Mouse (Mus musculus) testis, postnatal 14 days (tissue): Measurements from ENCODE around the gene Mgat4a.

Experiments used
- DNase-seq: peaks from one replicate; pipeline ENCODE4 v3.0.0; 2021; ENCODE audit warnings: low spot score

Gene Mgat4a

GRCm38 (mm10) chr1:37495104-37495503 is 45.7 kb downstream of the Mgat4a start:
- DNase-seq = no peak

DNA sequence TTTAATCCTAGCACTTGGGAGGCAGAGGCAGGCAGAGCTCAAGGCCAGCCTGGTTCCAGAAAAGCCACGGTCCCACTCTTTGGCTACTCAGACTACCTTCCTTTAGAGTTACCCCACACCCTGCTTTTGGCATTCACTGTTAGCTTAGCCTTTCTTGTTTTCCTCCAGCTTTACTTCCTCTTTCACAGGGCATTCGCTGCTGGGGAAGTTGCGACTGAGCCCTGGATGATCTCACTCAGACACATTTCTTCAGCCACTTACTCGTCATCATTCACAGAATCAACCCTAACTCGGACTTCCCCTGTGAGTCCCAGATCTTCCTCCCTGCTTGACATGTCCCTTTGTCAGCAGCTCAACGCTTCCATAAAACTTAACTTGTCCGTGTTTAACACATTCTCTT is 49.1 kb downstream of the Mgat4a start:
- no peak for DNase-seq

- DNase-seq = no peak
Observed at GRCm38 (mm10) chr1:37490691-37491212, 50.1 kb downstream of the Mgat4a start.

DNA sequence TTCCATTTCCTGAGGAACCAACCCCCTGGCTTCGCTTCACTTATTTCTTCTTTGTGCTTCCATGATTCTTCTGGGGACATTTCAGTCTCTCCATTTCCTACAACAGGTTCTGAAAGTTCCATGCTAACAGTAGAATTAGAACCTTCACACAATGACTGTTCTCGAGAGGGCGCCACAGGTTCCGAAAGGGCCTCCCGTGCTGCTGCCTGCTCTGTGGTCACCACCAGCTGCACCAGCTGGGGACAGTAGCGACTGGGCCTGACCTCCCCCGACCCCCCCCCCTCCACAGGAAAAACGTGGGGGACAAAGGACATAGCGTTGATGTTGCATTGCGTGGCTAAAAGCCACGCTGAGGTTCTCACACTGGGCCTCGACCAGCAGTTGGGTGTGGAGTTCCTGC is 52.3 kb downstream of the Mgat4a start:
- DNase-seq = no peak

GRCm38 (mm10) chr1:37486994-37487393 is 53.8 kb downstream of the Mgat4a start:
- no peak for DNase-seq

DNA sequence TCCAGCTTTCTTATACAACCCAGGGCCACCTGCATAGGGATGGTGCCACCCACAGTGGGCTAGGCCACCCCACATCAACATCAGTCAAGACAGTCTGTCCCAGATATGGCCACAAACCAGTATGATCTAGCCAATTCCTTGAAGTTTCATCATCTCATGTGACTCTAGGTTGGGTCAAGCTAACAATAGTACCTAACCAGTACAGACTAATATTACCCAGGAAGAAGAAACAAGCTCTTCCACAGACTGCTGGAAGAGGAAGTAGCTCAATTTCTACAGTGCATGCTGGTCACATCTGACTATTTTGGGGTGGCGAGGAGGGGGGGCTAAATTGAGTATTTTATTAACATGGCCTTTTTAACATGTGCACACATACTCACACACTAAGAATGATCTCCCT is 54.4 kb downstream of the Mgat4a start:
- DNase-seq = no peak

DNA sequence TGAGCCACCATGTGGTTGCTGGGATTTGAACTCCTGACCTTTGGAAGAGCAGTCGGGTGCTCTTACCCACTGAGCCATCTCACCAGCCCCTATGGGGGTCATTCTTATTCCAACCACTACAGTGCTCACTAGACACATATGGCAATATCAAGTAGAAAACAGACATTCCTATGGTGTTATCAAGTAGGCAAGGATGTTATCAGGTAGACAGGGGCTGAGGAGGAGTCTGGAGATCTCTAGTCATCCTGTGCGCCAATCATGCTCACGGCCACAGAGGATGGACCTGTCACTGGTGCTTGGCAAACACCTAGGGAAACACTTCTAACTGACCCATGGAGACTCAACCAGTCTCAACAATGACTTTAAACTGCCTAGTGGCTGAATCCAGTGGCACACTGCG is 56.2 kb downstream of the Mgat4a start:
- DNase-seq = no peak

DNA sequence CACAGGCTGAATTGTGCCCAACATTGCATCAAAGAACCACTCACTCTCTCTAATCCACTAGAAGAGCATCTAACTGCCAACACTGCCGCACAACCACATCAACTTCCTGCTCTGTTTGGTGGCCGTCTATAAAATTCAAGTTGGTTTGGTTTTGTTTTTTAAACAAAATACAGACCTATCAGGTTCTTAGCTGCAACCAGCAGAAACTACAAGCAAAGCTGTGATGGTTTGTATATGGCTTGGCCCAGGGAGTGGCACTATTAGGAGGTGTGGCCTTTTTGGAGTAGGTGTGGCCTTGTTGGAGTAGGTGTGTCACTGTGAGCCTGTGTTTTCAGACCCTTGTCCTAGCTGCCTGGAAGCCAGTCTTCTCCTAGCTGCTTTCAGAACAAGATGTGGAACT is 59.5 kb downstream of the Mgat4a start:
- DNase-seq = no peak

DNA sequence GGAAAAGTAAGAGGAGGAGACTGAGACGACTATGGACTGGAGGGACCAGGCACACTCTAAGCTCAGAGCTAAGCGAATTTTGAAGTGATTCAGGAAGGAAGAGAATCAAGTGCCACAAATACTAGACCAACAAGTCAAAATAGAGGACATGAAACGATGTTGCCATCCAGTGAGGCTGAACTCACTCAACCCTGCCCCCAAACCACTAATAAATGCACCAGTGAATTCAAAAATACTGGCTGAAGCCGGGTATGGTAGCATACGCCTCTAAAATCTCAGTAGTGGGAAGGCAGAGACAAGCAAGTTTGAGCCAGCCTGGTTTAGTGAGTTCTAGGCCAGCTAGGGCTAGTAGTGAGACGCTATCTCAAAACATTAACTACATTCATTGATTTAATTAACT is 60.1 kb downstream of the Mgat4a start:
- DNase-seq = no peak

GRCm38 (mm10) chr1:37479759-37480158 is 61.1 kb downstream of the Mgat4a start:
- DNase-seq = no peak

- DNase-seq = no peak
Observed at GRCm38 (mm10) chr1:37479074-37479473, 61.7 kb downstream of the Mgat4a start.

DNA sequence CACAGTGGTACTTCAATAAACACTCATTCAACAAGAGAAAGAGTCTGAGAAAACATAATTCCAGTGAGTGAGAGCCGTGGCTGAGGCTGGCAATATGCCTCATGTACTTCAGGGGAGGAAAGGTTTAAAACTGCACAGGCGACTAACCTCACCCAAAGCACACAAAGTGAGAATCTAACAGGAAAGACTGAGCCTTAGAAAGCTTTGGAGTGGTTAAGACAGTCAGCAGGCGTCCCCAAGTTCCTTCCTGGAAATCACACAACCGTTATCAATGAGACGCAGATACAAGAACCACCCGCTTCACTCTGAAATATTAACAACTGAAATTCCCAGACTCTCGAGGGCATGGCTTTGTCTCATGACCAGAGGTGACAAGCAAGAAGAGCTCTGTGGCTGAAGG is 62.4 kb downstream of the Mgat4a start:
- DNase-seq = no peak

GRCm38 (mm10) chr1:37477928-37478327 is 62.9 kb downstream of the Mgat4a start:
- DNase-seq = no peak

DNA sequence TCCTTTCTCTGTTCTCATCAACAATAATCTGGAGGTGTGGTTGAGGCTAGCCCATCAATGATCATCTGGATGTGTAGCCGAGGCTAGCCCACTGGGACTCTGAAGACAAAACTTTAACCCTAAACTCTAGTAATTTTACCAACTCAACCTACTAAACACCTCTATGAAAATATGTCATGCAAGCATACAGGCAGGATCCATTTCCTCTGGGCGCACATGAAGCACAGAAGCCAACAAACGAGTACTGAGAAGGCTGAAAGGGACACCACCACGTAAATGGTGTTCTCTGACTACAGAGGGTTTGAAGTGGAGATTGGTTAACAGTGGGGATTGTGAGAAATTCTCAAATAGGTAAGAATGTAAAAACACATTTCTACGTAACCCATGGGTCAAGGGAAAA is 63.6 kb downstream of the Mgat4a start:
- DNase-seq = no peak

DNA sequence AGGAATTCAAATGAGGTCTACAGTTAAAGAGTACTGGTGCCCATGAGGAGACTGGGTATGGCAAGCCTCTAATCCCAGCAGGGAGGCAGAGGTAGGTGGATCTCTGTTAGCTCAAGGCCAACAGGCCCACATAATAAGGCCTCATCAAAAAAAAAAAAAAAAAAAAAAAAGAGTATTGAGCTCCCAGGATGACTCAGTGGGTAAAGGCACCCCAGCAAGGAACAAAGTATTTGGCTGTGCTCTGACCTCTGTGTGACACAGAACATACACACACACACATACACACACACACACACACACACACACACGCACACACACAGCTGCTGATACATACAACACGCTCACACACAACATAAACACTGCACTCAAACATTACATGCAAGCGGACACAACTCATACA is 65.5 kb downstream of the Mgat4a start:
- DNase-seq = no peak

DNA sequence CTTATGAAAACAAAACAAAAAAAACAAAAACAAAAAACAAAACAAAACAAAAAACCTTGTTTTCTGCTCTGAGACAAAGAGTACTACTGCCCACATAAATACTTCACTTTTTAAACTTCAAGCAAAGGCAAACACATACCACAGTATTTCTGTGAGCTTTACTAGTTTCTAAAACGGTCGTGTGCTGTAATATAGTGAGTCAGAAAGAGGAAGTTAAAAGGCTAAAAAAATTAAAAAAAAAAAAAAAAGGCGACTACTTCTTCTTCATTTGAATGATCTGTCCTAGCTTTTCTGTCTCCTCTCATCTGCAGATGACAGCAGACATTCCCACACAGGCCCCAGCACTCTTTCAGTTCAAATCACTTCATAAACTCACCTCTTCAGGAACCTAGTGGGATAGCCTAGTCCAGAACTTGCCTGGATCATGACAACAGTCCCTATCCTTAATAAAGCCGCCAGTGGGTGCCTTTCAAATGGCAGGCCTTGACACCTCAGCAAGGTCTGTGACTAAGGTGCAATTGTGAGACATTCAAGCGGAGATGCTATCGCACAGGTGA is 66.1 kb downstream of the Mgat4a start:
- no peak for DNase-seq

DNA sequence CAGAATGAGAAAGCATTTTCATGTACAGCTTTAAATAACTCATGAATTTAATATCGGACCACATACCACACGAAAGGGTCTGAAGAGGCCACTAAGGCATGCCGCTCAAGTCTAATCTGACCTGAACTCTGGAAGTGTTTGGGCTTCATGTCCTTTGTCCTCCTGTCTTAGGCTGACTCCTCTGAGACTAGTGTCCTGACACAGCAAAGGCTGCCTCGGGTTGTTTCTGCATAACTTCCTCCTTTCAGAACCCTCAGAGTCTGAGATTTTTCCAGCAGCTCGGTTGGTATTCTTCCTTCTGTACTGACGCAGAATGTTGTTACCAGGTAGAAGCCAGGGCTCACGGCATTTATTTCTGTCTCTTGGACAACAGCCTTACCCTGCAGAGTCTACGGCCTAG is 66.8 kb downstream of the Mgat4a start:
- DNase-seq = no peak

GRCm38 (mm10) chr1:37473251-37473650 is 67.6 kb downstream of the Mgat4a start:
- no peak for DNase-seq

DNA sequence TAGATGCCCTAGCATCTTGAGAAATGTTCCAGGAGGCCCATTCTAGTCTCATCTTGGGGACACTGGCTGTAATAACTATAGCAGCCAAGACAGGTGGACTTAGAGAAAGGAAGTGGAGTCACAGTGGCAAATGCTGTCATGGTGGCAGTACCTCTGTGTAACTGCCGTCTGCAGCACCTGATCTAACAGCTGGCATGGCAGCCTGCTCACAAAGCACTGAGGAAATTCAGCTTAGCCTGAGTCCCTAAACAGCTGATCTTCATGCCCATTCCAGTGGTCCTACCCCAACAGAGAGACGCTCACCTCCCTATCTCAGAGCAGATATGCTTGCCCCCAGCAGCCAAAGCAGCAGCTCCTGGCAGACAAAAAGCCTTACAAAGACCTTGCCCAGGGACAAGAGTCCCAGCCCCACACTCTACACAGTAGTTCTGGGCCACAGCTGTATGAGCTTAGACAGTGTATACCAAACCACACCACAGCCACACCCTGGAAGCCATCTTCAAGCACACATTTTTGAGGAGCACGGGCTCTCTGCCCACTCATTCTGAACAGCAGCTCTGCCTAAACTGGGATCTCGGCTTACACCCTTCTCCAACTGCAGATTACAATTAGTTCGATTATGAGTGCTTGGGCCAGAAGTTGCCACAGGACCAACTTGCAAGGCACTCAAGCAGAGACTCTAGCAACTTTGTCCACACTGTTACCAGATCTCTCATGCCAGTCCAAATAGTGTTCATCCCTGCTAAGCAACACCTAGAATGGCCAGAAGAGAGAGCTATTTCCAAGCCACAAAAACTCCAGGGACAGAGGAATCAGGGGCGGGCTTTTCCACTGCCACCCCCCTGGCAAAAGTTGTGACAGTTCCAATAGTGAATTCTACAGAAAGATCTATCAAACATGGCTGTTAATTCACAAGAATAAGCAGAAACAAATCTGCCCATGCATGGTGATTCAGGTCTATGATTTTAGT is 69.4 kb downstream of the Mgat4a start:
- DNase-seq = no peak

DNA sequence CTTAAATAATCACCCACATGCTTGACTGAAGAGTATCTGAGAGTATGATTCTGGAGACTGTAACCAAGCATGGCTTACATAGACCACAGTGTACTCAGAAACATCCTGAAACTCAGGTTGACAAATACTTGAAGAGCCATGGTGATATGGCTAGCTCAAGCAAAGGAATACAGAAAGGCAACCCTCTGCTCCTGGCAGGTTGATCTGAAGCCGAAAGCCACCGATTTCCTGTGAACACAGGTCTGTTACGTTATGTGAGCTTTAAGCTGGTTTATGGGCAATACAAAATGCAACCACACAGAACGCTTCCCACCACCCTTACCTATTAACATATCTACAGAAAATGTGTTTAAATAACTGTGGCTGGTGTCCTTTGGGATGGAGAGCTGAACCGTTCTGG is 71.8 kb downstream of the Mgat4a start:
- DNase-seq = no peak

GRCm38 (mm10) chr1:37467806-37468205 is 73.0 kb downstream of the Mgat4a start:
- no peak for DNase-seq

DNA sequence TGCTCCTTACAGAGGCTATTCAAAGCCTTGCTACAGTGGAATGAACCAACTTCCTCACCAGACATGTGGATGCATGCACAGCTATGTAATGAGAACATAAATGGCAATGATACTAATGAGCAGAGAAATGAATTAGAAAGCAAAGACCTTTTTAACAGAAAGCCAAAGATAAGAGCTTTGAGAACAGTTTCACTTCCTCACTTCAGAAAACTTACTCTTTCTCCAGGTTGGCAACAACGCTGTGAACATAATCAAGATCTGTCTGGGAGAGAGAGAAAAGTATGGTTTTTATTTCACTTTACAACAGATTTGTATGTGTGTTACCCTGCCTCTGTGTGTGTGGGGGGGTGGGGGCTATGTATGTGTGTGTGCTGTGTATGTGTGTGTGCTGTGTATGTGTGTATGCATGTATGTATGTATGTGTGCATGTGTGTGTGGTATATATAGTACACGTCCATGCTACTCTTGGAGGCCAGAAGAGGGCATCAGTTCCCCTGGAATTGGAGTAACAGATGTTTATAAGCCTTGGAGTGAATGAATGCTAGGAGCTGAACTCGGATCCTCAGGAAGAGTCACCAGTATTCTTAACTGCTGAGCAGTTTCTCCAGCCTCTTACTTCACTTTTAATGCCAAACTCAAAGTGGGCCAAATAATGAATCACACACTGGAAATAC is 74.4 kb downstream of the Mgat4a start:
- no peak for DNase-seq

DNA sequence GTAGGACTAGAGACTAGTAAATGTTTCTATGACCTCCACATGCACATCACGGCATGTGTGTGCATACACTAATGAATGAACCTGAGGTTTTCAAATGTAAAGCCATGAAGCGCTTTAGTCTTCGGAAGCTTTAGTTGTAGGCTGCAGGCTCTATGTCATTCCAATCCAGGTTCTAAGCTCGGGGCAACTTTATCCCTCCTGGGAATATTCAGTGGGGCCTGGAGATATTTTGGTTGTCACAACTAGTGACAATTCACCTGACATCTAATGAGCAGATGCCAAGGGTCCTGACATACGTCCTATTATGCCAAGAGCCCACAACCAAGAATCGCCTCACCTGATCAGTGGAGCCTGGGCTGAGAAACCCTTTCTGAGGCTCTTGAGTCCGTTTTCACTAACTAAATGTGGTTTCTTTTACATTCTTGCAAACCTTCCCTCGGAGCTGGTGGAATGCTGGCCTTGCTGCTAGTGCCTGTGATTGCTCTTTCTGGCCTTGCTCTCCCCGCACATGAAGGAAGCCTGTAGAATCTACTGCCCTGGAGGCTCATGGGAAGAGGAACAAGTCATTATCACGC is 75.9 kb downstream of the Mgat4a start:
- no peak for DNase-seq
